Mouse (Mus musculus): ENCODE measurements at regions not wholly inside any gene's neighbourhood (a gene's known extent, or its start where the extent isn't known, plus 50 kb on each side); places are given as distances from the start of the nearest gene placed in this dataset.

- TF ChIP-seq POLR2A (IDR thresholded peaks at IDR 0.05; ENCODE audit: low read depth, low read length): no peak
- TF ChIP-seq CTCF (conservative IDR thresholded peaks at IDR 0.05; ENCODE audit: insufficient read depth, insufficient read length, low read depth, low read length): no peak
These were observed 192.8 kb upstream of the Slc30a5 start for GRCm38 (mm10) chr13:101026043-101026442.
